Mouse (Mus musculus): ENCODE results near the gene Otulin.

Otulin gene

GRCm38 (mm10) chr15:27613255-27613654, 17.2 kb downstream of the Otulin start:
- no peak for DNase-seq (ENCODE audit: low read depth)

- DNase-seq (ENCODE audit: low read depth) = peak; percentile 86
Observed at GRCm38 (mm10) chr15:27612533-27613221, 17.8 kb downstream of the Otulin start.

GRCm38 (mm10) chr15:27609554-27609953, 20.9 kb downstream of the Otulin start:
- DNase-seq (ENCODE audit: low read depth) = peak; percentile 90

- DNase-seq (ENCODE audit: low read depth) = no peak
Observed at GRCm38 (mm10) chr15:27605252-27605651, 25.2 kb downstream of the Otulin start.

- no peak for DNase-seq (ENCODE audit: low read depth)
Observed at GRCm38 (mm10) chr15:27604558-27604957, 25.9 kb downstream of the Otulin start.

GRCm38 (mm10) chr15:27600524-27600923, 30.0 kb downstream of the Otulin start:
- no peak for DNase-seq (ENCODE audit: low read depth)

GRCm38 (mm10) chr15:27598786-27599385, 31.6 kb downstream of the Otulin start:
- DNase-seq (ENCODE audit: low read depth) = no peak

- DNase-seq (ENCODE audit: low read depth) = no peak
Observed at GRCm38 (mm10) chr15:27597516-27597915, 33.0 kb downstream of the Otulin start.

GRCm38 (mm10) chr15:27596463-27597140, 33.9 kb downstream of the Otulin start:
- DNase-seq (ENCODE audit: low read depth) = peak; percentile 87

- DNase-seq (ENCODE audit: low read depth) = no peak
Observed at GRCm38 (mm10) chr15:27595560-27595959, 34.9 kb downstream of the Otulin start.

GRCm38 (mm10) chr15:27594973-27595372, 35.5 kb downstream of the Otulin start:
- DNase-seq (ENCODE audit: low read depth) = no peak

GRCm38 (mm10) chr15:27593717-27594116, 36.8 kb downstream of the Otulin start:
- no peak for DNase-seq (ENCODE audit: low read depth)

- DNase-seq (ENCODE audit: low read depth) = no peak
Observed at GRCm38 (mm10) chr15:27592620-27593320, 37.7 kb downstream of the Otulin start.

- DNase-seq (ENCODE audit: low read depth) = no peak
Observed at GRCm38 (mm10) chr15:27590812-27591211, 39.7 kb downstream of the Otulin start.

GRCm38 (mm10) chr15:27588087-27588826, 42.2 kb downstream of the Otulin start:
- no peak for DNase-seq (ENCODE audit: low read depth)

- no peak for DNase-seq (ENCODE audit: low read depth)
Observed at GRCm38 (mm10) chr15:27586093-27586480, 44.4 kb downstream of the Otulin start.

GRCm38 (mm10) chr15:27585466-27586092, 44.9 kb downstream of the Otulin start:
- no peak for DNase-seq (ENCODE audit: low read depth)

GRCm38 (mm10) chr15:27583620-27584019, 46.9 kb downstream of the Otulin start:
- no peak for DNase-seq (ENCODE audit: low read depth)

GRCm38 (mm10) chr15:27583042-27583441, 47.5 kb downstream of the Otulin start:
- peak; percentile 75 for DNase-seq (ENCODE audit: low read depth)

- peak; percentile 65 for DNase-seq (ENCODE audit: low read depth)
Observed at GRCm38 (mm10) chr15:27582428-27582827, 48.1 kb downstream of the Otulin start.

- no peak for DNase-seq (ENCODE audit: low read depth)
Observed at GRCm38 (mm10) chr15:27581640-27582039, 48.9 kb downstream of the Otulin start.
